Mouse (Mus musculus): ENCODE measurements around the gene Prkg1. TPM values are rescaled to one million over a fixed set of nuclear protein-coding genes. Genes with fewer than 3 reads are reported as not detected.

The Prkg1 gene
- polyA plus RNA-seq, 1 experiment from 2014 or later, result 4.1 TPM

DNA sequence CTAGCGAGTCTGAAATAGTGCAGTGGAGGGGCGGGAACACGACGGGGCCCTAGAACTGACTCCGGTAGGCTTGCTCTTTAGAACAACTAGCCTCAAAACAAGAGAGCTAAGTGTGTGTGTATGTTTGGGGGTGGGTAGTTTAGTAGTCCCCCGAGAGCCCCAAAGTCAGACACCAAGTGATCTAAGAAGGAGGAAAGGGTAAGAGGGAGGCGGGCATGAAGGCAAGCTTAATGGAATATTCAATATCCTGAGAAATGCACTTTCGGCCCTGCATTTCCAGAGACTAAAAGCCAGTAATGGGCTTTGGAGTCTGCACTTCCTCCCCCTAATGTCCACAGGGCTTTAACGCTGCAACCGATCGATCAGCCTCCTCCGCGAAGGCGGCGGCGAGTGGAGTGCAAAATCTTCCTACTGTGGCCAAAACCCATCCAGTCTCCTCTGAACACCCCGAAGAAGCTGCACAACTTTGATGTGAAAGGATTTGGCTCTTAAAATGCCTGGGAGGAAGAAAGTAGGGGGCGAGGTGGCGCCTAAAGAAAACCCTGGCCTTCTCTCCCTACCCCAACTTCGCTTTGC lies 1.5 kb downstream of the Prkg1 start:
- Histone ChIP-seq H3K27ac (peak overlapping the region; percentile 85), H3K27me3 (ENCODE audit: insufficient read depth, poor library complexity, severe bottlenecking) (peaks cover 42% of the 10 kb centered on the region), H3K4me1 (replicated peaks) (peaks cover 33% of the 10 kb centered on the region), H3K4me3 (peak overlapping the region; percentile 60), H3K36me3 (no peaks in the 10 kb centered on the region), H3K9me3 (no peaks in the 10 kb centered on the region)
- peak; percentile 42 for DNase-seq (ENCODE audit: low spot score)
- 2% methylated on average over 20 of the region's 20 CpGs for WGBS

DNA sequence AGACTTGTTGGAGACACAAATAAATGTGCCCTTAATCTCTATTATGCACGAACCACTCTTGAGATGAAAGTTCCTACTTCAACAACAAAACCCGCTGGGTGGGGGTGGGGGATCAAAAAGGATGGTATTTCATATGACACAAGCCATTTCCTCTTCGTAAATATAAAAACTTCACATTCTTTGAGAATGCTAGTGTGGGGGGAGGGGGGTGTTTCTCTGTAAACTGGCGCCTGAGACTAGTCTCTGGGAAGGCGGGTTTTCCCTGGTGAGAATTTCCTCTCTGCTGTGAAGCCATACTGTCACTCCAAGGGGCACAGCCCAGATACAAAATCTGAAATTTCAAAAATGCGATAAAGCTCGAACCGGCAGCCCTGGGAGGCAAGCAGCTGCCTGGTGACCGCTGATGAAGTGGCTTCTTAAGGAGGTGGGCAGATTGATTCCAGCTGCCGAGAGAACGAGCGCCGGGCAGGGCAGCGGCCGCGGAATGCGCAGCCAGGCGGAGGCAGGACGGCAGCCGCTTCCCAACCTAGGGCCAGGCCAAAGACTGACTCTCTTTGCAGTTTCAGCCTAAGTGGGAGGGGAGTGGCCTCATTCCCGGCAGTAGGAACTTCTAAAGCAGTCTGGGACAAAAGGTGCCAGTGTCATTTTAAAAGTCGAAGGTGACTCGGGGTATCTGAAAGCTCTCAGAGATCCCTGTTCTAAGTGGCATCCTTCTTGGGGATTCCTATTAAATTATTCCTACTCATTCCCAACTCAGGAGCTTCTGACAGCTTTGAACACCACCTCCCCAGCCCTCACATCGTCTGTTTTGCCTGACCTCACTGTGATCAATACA lies 2.2 kb downstream of the Prkg1 start:
- H3K27ac ChIP-seq, result peak overlapping the region; percentile 85
- H3K4me3 ChIP-seq, result peak overlapping the region; percentile 60
- no peaks in the 10 kb centered on the region for H3K9me3 ChIP-seq
- peaks cover 33% of the 10 kb centered on the region for H3K4me1 ChIP-seq (replicated peaks)
- DNase-seq (ENCODE audit: low spot score), result peak; percentile 74
- under 1% methylated on average over 24 of the region's 24 CpGs for WGBS
- peaks cover 42% of the 10 kb centered on the region for H3K27me3 ChIP-seq (ENCODE audit: insufficient read depth, poor library complexity, severe bottlenecking)
- no peaks in the 10 kb centered on the region for H3K36me3 ChIP-seq

DNA sequence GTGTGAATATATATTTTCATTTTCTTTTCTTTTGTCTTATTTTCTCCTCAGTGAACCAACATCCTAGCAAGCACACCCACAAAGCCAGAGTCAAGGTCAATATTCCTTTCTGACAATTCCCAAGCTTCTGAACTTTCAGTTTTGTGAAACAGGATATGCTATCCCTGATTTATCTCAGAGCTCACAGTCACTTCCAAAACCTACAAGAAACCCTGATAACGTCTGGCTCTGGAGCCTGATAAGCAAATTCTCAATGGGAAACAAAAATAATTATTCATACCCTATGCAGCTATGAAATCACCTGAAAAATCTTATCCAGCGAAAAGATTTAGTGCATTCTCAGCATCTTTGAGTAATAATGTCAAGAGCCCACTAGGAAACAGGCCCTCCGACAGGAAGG lies 5.0 kb downstream of the Prkg1 start:
- Histone ChIP-seq H3K36me3 (no peaks in the 10 kb centered on the region), H3K27ac (no peak overlapping the region), H3K27me3 (ENCODE audit: insufficient read depth, poor library complexity, severe bottlenecking) (peaks cover 42% of the 10 kb centered on the region), H3K9me3 (no peaks in the 10 kb centered on the region), H3K4me3 (no peak overlapping the region), H3K4me1 (replicated peaks) (peaks cover 37% of the 10 kb centered on the region)
- WGBS, result 55% methylated on average over 3 of the region's 3 CpGs
- no peak for DNase-seq (ENCODE audit: low spot score)

DNA sequence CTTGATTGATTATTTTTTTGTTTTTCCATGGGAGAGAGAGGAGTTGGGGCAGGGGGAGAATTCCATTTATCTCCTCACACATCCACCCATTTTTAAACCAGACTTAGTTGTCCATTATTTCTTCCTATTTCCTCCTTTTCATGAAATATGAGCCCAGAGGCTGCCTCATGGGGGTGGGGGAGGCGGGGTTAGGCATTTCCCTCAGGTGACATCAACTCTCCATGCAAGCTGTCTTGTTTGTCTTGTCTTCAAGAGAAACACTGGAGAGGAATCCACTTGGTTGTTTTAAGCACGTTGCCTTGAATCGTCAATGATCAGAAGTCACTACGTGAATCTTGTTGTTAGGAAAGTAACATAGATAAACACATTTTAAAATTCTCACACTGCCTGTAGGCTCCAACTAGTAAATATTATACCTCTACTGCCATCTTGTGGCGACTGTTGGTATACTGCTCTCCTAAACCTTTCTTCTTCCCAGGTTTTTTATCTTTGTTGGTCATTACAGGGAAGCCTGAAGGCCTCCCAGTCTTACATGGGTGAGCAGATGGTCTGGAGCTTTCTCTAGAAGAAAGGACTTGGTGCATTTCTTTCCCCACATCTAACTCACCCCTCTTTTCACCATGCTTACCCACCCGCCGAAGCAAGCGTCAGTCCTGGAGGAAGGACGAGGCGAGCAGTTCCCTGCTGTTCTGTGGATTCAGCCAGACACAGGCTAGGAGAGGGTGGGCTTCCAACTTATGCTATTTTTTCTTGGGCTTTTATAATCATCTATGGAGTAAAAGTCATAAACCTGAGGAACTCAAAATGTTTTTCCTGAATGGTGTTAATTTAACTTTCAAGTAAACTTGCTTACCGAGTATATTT lies 8.7 kb downstream of the Prkg1 start:
- no peak overlapping the region for H3K4me3 ChIP-seq
- peaks cover 11% of the 10 kb centered on the region for H3K27me3 ChIP-seq (ENCODE audit: insufficient read depth, poor library complexity, severe bottlenecking)
- H3K36me3 ChIP-seq, result no peaks in the 10 kb centered on the region
- H3K4me1 ChIP-seq (replicated peaks), result peaks cover 11% of the 10 kb centered on the region; the same call in 1 of the 2 replicates
- H3K9me3 ChIP-seq, result no peaks in the 10 kb centered on the region
- H3K27ac ChIP-seq, result peak overlapping the region; percentile 56; the same call in 1 of the 2 replicates
- DNase-seq (ENCODE audit: low spot score), result peak; percentile 53
- 33% methylated on average over 11 of the region's 11 CpGs for WGBS

DNA sequence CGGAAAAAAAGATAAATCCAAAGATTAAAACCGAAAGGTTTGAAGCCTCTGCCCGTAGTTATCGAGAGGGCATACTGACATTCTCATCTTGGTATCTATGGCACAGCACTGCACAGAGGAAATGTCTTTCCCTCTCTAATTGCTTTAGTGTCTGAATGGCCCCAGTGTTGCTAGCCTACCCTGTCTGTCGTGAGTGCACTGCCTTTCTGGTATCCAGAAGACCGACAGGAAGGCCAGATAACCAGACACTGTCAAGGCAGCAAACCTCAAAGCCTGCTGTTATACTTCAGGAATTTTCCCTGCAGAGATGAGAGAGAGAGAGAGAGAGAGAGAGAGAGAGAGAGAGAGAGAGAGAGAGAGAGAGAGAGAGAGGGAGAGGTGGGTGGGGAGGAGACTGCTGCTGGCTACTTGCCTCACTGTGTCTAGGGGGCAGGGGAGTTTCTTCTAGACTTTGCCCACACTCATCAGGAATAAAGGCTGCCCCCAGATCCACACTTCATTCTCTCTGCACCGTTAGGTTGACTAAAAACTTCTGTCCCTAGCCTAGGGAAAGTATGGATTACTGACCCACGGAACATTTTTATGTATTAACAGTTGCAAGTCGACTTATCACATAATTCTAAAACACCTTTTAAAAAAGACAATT lies 10.1 kb downstream of the Prkg1 start:
- 66% methylated on average over 9 of the region's 9 CpGs for WGBS
- no peak overlapping the region for H3K4me3 ChIP-seq
- no peak for DNase-seq (ENCODE audit: low spot score)
- H3K4me1 ChIP-seq (replicated peaks), result peaks cover 11% of the 10 kb centered on the region; the same call in 1 of the 2 replicates
- H3K27me3 ChIP-seq (ENCODE audit: insufficient read depth, poor library complexity, severe bottlenecking), result no peaks in the 10 kb centered on the region
- H3K9me3 ChIP-seq, result no peaks in the 10 kb centered on the region
- no peaks in the 10 kb centered on the region for H3K36me3 ChIP-seq
- no peak overlapping the region for H3K27ac ChIP-seq

DNA sequence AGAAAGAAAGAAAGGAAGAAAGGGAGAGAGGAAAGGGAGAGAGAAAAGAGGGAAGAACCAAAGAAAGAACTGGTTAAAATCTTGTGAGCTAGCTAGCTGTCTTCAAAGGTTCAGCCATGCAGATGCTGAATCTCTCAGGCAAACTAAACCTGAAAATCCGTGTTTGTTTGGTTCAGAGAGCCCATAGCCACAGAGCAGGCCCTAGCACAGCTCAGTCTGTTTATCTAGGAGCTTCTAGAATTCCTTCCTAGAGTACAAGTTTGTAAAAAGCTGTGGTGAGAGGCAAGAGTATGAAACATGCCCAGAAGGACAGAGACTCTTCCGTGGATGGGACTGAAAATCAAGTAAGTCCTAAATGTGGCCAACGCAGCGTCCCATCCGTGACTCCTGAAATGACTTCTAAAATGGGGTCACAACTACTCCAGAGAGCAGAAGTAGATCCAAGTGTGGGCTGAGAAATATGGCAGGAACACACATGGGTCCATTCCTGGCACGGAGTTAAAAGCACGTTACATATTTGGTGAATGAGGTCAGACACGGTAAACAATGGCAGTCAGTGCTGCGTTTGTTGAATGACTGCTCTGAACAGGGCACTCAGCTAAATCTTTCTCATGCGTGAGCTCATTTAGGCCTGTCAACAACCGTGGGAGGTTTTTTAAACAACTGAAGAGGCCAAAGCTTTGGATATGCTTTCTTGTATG lies 13.7 kb downstream of the Prkg1 start:
- H3K9me3 ChIP-seq, result no peaks in the 10 kb centered on the region
- no peaks in the 10 kb centered on the region for H3K27me3 ChIP-seq (ENCODE audit: insufficient read depth, poor library complexity, severe bottlenecking)
- no peak overlapping the region for H3K27ac ChIP-seq
- no peak for DNase-seq (ENCODE audit: low spot score)
- WGBS, result 75% methylated on average over 11 of the region's 11 CpGs
- no peaks in the 10 kb centered on the region for H3K36me3 ChIP-seq
- H3K4me3 ChIP-seq, result no peak overlapping the region
- H3K4me1 ChIP-seq (replicated peaks), result peaks cover 12% of the 10 kb centered on the region; the same call in 1 of the 2 replicates

DNA sequence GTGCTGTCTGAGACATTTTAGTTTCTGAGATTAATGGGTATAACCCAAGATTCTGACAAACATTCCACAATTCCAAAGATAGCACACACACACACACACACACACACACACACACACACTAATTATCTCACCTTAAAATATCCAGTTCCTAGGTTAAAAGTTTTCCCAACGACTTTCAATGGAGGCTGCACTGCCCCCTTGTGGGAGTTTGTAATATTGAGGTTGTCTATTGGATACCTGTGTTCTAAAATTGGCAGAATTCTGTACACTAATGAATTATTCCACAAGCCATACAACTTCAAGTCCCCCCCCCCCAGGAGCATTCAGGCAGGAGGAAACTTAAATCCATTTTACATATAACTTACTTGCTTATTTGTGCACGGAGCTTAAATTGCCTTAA lies 18.2 kb downstream of the Prkg1 start:
- H3K27me3 ChIP-seq (ENCODE audit: insufficient read depth, poor library complexity, severe bottlenecking), result no peaks in the 10 kb centered on the region

DNA sequence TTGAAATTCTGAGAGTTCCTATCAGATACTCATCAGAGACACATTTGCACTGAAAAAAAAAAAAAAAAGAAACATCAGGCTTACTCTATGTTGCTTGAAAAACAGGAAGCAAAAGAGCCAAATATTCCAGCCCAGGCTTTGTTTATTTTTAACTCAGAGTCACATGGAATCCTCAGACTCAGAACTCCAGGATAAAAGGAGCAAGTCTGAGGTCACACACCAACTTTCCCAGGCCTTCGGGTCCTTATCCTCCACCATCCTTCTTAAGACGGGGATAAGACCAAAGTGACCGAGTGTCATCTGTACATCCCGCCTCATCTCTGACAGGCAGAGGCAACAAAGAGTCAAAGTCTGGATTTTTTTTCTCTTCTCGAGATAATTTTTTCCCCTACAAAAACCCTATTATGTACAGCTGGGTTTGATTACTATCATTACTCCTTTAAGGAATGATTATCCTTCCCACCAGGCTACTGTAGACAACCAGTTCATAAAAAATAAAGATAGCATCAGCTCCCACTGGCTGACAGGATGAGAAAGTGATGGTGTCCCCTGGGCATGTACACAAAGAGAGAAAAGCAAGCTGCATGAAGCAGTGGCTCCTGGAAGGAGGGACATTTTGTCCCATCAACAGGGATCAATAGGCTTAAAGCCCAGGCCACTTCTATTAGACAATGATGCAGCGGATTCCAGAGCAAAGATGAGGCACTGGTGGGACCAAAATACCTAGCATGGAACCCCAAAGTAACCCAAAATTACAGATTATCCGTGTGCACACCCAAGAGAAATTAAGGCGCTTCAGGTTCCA lies 21.4 kb downstream of the Prkg1 start:
- no peak overlapping the region for H3K27ac ChIP-seq
- no peak for DNase-seq (ENCODE audit: low spot score)
- no peaks in the 10 kb centered on the region for H3K36me3 ChIP-seq
- 75% methylated on average over 8 of the region's 8 CpGs for WGBS
- no peak overlapping the region for H3K4me3 ChIP-seq
- H3K9me3 ChIP-seq, result no peaks in the 10 kb centered on the region
- 0 out of 2 replicates have a peak, but pooled peaks cover 4% of the 10 kb centered on the region for H3K4me1 ChIP-seq (replicated peaks)
- H3K27me3 ChIP-seq (ENCODE audit: insufficient read depth, poor library complexity, severe bottlenecking), result no peaks in the 10 kb centered on the region

More for the DNA sequence above, 18.2 kb downstream of the Prkg1 start:
- H3K36me3 ChIP-seq, result no peaks in the 10 kb centered on the region
- peak; percentile 27 for DNase-seq (ENCODE audit: low spot score)
- H3K4me1 ChIP-seq (replicated peaks), result 0 out of 2 replicates have a peak, but pooled peaks cover 4% of the 10 kb centered on the region
- no peak overlapping the region for H3K4me3 ChIP-seq
- H3K27ac ChIP-seq, result no peak overlapping the region
- WGBS, result 10% methylated on average over 2 of the region's 2 CpGs
- no peaks in the 10 kb centered on the region for H3K9me3 ChIP-seq

DNA sequence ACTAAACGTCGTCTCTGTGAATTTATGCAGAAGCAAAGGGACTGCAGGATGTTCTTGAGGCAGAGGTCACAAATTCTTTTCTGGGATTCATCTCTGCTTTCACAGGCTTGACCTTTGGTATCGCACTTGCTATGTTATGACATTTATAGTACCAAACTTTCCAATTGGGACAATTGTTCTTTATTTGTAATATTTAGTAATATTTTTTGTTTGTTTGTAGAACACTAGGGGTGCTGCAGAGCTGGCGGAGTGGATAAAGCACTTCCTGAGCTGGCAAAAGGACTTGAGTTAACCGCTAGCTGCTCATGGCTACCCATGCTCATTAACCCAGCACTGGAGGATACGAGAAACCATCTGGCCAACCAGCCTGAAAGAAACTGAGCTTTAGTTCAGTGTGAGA lies 49.9 kb downstream of the Prkg1 start:
- H3K27me3 ChIP-seq (ENCODE audit: insufficient read depth, poor library complexity, severe bottlenecking), result no peaks in the 10 kb centered on the region
- H3K4me3 ChIP-seq, result no peak overlapping the region
- no peak for DNase-seq (ENCODE audit: low spot score)
- H3K4me1 ChIP-seq (replicated peaks), result no peaks in the 10 kb centered on the region
- H3K36me3 ChIP-seq, result no peaks in the 10 kb centered on the region
- H3K27ac ChIP-seq, result no peak overlapping the region
- WGBS, result 82% methylated on average over 6 of the region's 6 CpGs
- H3K9me3 ChIP-seq, result no peaks in the 10 kb centered on the region

DNA sequence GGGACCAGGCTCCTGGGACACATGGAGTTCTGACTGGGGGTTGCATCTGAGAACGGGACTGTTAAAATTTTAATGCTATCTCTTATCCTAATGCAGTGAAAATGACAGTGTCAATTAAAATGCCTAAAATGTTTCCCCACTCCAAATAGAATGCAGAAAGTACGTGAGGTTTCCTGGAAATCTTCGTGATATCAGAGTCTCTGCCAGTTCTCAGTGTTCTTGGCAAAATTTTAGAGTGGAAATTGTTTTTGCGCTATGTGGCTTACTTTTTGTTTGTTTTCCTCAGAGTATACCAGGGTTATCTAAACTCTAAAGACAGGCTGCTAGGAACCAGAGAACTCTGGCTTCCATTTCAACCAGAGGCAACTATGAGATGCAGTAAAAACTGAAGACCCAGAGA lies 50.4 kb downstream of the Prkg1 start:
- no peaks in the 10 kb centered on the region for H3K36me3 ChIP-seq
- 90% methylated on average over 4 of the region's 4 CpGs for WGBS

DNA sequence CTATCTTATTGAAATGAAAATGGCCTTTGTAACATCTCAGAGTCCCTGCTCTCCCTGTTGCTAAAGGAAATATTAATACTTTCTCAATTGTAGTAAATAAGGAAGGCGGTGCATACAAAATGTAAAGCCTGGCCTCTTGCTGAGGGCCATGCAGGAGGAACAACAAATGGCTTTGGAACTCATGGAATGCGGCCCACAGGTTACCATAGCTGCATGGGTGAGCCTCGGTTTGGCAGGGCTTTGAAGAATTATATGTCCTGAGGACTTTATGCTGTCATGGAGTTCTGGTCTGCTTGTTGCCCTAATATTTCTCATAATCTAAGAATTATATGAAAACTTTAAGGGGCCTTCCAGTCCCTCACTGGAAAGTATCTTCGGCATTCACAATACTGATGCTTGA lies 51.5 kb downstream of the Prkg1 start:
- Histone ChIP-seq H3K4me1 (replicated peaks) (no peaks in the 10 kb centered on the region), H3K4me3 (no peak overlapping the region), H3K36me3 (no peaks in the 10 kb centered on the region), H3K27me3 (ENCODE audit: insufficient read depth, poor library complexity, severe bottlenecking) (no peaks in the 10 kb centered on the region), H3K9me3 (no peaks in the 10 kb centered on the region), H3K27ac (no peak overlapping the region)
- no peak for DNase-seq (ENCODE audit: low spot score)
- WGBS, result 63% methylated on average over 4 of the region's 4 CpGs

More for the DNA sequence above, 50.4 kb downstream of the Prkg1 start:
- Histone ChIP-seq H3K4me3 (no peak overlapping the region), H3K27me3 (ENCODE audit: insufficient read depth, poor library complexity, severe bottlenecking) (no peaks in the 10 kb centered on the region), H3K9me3 (no peaks in the 10 kb centered on the region), H3K4me1 (replicated peaks) (no peaks in the 10 kb centered on the region), H3K27ac (no peak overlapping the region)
- no peak for DNase-seq (ENCODE audit: low spot score)

Measured in hindbrain, embryonic 10.5 days (tissue).